Mouse (Mus musculus): Measurements from ENCODE around the gene Cebpb. TPM values are rescaled to one million over a fixed set of nuclear protein-coding genes. Genes with fewer than 3 reads are reported as not detected.

The Cebpb gene
- polyA plus RNA-seq, 1 experiment = 4.3 TPM

GRCm38 (mm10) chr2:167739030-167739429 is 50.3 kb downstream of the Cebpb start:
- Histone ChIP-seq H3K9me3 (ENCODE audit: control insufficient read depth, low read length) (no peaks in the 10 kb centered on the region), H3K4me3 (replicated peaks) (no peak overlapping the region), H3K27me3 (ENCODE audit: control insufficient read depth) (no peaks in the 10 kb centered on the region), H3K4me1 (ENCODE audit: control insufficient read depth) (no peaks in the 10 kb centered on the region), H3K36me3 (ENCODE audit: control insufficient read depth) (no peaks in the 10 kb centered on the region)
- TF ChIP-seq GATA1 (IDR thresholded peaks at IDR 0.05; ENCODE audit: low read length) (no peak), TAL1 (IDR thresholded peaks at IDR 0.05; ENCODE audit: low read length) (no peak)

Other genes with a start within 250 kb of the Cebpb start
- gene Rnf114, start 196.3 kb upstream of the Cebpb start, polyA plus RNA-seq (2012) = 0.77 and 0.89 TPM in 2 replicates
- gene Spata2, start 196.0 kb upstream of the Cebpb start, polyA plus RNA-seq (2012) = 2.4 and 2.5 TPM in 2 replicates
- gene Snai1, start 150.7 kb upstream of the Cebpb start, polyA plus RNA-seq (2012) = 0.07 TPM in 1 of 2 replicates, not detected in the other
- gene Ube2v1, start 56.8 kb upstream of the Cebpb start, polyA plus RNA-seq (2012) = 34.4 and 42.6 TPM in 2 replicates
- gene Gm20431, start 27.4 kb upstream of the Cebpb start, polyA plus RNA-seq (2012) = not detected in 2 replicates
- 11.3 and 11.7 TPM in 2 replicates for gene Tmem189, start 907 bp downstream of the Cebpb start, polyA plus RNA-seq (2012)
- 1.9 TPM in 2 replicates for gene Ptpn1, start 243.1 kb downstream of the Cebpb start, polyA plus RNA-seq (2012)

All from erythroblast, embryonic 14.5 days (primary cell).